Mouse (Mus musculus) neural tube, embryonic 10.5 days (tissue): Measurements from ENCODE around the gene Hs1bp3.

ENCODE experiments used
- DNase-seq: peaks from one replicate; pipeline ENCODE4 v3.0.0-alpha.2; 2017; ENCODE audit warnings: low spot score; ENCODE audit errors: extremely low spot score

Hs1bp3 gene

GRCm38 (mm10) chr12:8359418-8360112 lies 46.3 kb downstream of the Hs1bp3 start:
- no peak for DNase-seq

DNA sequence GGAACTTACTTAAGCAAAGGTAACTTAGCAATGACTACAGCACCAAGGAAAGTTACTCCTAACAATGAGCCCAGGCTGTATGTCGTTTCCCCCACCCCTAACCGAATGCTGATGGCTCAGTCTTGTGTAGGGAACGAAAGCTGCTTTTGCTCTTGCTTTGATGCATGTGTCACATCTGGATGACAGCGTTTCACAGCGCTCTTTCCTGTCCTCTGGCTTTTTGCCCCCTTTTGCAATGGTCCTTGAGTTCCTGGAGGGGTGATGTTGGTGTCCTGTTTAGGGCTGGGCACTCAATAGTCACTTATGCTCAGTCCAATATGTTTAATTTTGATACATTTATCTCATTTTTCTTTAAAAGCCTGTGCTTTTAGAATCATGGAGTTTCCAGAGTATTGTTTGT lies 48.6 kb downstream of the Hs1bp3 start:
- no peak for DNase-seq

- DNase-seq: no peak
Observed at GRCm38 (mm10) chr12:8362400-8362799, 49.2 kb downstream of the Hs1bp3 start.

DNA sequence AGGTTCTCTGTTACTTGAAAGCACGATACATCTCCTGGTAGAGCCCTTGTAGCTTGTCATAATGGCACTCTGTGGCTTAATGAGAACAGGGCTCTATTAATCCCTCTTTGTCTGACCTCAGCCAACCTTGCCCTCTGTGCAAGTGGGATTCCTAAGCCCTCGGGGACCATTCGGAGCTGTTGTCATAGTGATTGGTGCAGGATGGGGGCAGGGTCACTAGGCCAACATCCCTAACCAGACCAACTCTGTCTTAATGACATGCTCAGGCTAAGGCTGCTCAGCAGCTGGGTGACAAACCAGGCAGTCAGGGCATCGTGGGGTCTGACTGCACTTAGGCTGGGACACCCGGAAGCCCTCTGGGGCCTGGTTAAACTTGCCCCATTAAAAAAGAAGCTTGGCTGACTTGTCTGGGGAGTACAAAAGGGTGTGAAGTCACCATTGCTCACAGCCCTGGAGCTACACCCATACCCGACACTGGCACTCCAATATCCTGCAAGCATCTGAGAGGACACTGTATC lies 51.1 kb downstream of the Hs1bp3 start:
- peak; percentile 77 for DNase-seq

- no peak for DNase-seq
Observed at GRCm38 (mm10) chr12:8365336-8365735, 52.1 kb downstream of the Hs1bp3 start.

DNA sequence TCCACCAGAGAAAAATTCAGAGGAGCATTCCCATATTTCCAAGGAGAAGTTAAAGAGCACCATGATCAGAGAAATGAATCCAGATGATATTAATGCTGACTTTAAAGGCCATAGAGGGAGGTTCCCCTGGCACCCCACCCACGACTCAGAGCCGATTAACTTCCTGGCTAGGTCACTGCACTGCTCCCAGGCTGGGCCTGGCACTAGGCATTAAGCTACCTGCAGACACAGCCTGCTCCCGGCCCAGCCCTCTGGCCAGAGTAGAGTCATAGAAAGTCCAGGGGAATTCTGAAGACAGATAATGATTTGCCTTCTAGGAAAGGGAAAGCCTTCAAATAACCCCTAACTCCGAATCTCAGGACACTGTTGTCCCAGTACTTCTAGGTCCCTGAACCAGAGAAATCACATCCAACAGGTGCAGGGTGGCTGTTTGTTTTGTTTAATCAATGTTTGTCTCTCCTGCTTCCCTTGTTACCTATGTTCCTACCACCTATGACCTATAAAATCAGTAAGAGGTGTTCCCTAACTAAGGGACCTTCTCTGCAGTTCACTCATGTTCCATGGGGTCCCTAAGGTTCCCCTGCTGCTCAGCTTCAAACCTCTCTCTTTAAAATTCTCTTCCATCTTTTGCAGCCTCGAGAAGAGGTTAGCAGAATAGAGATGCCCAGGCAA lies 52.8 kb downstream of the Hs1bp3 start:
- no peak for DNase-seq

DNA sequence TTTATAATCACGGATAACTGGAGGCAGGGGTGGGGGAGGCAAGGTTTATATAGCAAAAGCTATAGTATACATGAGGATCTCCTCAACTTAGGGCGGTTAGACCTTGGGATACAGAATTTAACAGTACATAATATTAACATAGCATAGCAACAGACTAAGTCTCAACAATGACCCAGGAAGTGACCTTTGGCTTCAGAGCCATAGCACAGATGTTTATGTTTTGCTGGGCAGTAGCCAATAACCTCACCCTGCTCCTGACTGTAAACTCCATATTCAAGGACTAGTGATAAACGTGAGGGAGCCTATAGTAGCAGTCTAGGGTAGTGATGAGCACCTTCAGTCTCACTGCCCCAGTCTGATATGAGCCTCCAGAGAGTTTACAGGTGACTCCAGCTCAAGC lies 53.5 kb downstream of the Hs1bp3 start:
- DNase-seq: no peak

DNA sequence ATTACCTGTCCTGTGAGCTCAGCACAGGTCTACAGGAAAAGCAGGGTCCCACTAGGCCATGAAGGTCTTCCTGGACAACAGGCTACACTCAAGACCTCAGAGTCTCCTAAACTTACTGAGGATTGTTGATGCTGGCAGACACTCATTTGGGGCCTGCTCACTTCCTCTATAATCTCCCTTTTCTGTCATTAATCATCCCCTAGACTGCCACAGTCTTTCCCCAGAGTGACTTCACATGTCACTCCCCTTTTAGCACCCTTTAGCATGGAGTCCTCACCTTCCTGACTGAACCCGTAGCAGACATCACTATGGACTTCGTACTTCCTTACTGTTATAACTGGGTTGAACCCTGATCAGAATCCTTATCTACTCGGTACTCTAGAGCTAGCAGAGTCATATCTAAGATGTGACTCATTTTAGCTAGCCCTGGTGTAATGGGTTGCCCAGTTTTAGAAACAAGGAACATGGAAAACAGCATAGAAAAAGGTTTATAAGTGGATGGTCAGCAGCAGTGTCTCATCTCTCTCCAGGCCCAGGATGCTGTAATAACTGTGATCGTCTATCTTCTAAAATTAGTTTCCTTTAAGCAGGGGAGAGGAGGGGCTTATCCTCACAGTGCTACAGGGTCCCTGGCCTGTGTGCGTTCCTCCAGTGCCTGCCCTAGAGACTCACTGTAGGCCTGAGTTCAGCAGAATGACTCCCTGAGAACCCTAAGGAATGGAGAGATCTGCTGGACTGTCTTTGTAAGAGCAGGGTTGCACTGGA lies 58.7 kb downstream of the Hs1bp3 start:
- no peak for DNase-seq

DNA sequence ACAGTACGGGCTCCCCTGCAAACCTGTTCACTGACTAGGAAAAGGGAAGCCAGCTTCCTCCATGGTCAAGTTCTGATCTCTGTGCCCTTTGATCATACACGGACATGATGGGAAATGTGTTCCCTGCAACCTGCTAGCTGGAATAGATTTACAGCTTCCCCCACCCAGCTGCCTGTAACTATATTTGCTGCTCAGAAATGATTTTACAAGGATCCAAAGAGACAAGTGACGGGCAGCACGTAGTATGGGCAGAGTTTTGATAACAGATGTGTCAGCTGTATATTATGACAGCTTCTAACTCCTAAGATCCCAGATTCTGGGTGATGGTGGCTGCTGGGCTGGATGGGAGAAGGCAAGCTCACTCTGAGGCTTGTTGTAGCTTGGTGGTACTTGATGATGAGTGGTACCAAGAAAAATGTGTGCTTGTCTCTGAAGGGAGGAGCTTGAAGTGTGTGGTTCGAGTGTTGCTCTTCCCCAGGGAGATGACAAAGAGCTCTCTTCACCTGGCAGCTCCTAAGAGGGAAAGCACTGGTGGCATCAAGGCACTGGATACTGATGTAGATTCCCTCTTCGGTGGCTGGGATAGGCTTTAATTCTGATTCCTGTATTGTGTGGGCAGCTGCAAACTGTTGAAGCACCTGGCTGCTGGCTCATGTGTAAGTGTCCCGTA lies 59.4 kb downstream of the Hs1bp3 start:
- no peak for DNase-seq

DNA sequence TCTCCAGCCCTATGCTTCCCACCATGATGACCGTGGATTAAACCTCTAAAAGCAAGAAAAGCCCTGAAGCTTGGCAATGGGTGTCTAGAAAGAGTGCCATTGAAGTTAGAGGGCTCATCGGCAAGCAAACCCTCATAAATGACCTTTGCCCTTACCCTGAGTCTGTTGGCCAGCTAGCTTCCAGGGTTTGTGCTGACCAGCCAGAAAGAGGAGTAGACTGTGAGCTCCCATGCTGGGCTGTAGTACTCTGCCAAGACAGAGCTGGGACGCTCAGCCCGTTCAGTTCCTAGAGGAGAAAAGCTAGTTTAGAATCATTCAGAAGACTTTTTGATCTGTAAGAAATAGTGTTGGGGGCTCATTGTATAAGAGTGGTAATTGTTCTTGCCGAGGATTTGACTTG lies 60.5 kb downstream of the Hs1bp3 start:
- DNase-seq: no peak

DNA sequence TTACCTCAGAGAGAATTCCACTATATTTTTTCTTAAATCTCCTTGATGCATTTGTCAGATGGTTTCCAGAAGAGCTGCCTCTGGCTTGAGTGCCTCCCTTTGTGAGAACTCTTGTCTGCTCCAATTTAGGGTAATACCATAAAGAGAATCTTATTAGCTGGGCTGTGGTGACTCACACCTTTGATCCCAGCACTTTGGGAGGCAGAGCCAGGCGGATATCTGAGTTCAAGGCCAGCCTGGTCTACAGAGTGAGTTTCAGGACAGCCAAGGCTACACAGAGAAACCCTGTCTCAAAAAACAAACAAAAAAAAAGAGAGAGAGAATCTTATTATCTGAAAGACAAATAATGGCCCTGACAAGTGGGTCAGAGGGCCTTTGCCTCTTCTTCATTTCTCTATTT lies 63.9 kb downstream of the Hs1bp3 start:
- DNase-seq: no peak

GRCm38 (mm10) chr12:8377955-8378620 lies 64.9 kb downstream of the Hs1bp3 start:
- no peak for DNase-seq

DNA sequence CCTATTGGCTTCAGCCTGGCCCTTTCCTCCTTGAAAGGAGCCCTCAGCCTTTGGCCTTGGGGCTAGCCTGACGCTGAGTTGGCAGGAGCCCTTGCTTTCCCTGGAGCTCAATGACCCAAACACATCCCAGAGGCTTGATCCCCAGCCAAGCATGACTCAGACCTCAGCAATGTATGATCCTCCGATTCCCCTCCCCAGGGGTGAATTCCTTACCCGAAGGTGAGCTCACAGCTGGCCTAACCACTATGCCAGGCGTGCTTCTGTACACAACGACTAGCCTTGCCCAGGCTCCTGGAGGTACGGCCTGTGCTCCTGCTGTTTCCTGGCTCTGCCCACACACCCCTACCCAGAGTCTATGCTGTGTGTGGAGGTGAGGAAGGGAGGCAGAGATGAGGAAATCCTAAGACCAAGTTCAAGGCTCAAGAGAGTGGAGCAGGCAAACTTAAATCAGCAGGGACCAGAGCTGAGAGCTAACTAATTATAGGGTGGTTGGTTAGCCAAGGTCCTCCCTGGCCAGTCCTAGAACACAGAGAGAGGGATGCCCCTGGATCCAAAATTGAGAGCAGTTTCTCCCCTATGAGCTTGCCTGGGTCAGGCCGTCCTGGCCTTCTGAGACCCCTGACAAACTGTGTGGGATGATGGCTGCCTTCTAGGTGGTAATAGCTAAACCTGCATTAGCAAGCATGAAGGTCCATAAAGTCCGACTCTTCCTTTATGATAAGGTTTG lies 66.7 kb downstream of the Hs1bp3 start:
- DNase-seq: no peak

DNA sequence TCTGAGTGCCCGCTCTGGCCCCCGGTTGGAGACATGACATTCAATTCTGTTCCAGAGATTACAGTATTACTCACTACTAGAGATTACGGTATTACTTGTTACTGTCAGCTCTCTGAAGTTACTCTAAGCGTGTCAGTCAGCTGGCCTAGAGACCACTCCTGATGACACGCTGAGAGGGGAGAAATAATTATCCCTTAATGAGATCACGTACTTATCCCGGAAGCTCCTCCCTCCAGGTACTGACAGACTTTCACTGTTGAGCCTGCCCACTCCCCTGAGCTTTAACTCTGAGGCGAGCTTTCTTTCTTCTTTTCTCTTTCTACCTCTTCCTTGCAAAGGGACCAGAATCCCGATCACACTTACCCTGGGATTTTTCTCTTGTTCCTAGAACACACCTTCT lies 67.7 kb downstream of the Hs1bp3 start:
- no peak for DNase-seq

- no peak for DNase-seq
Observed at GRCm38 (mm10) chr12:8381940-8382339, 68.7 kb downstream of the Hs1bp3 start.

- no peak for DNase-seq
Observed at GRCm38 (mm10) chr12:8383822-8384221, 70.6 kb downstream of the Hs1bp3 start.

- DNase-seq: no peak
Observed at GRCm38 (mm10) chr12:8386451-8387011, 73.3 kb downstream of the Hs1bp3 start.

- DNase-seq: no peak
Observed at GRCm38 (mm10) chr12:8387281-8387680, 74.0 kb downstream of the Hs1bp3 start.

GRCm38 (mm10) chr12:8388529-8389414 lies 75.5 kb downstream of the Hs1bp3 start:
- DNase-seq: no peak
